Mouse (Mus musculus) hindbrain, postnatal 0 days (tissue): ENCODE results near the gene Pde4b. TPM values are rescaled to one million over a fixed set of nuclear protein-coding genes. Genes with fewer than 3 reads are reported as not detected.

ENCODE experiments used
- ATAC-seq: fragments of 200-750 bp; cut with Nextera tagmentation; 2 replicates; pipeline ENCODE4 v1.8.0; 2017; ENCODE audit warnings: mild to moderate bottlenecking, moderate TSS enrichment, moderate library complexity
- DNase-seq: peaks from one replicate; pipeline ENCODE4 v3.0.0-alpha.2; 2015; ENCODE audit warnings: low spot score
- H3K27ac ChIP-seq: fragments of 300-500 bp; sonication (generic); 2 replicates; pipeline ENCODE4 v1.5.1; 2014; ENCODE audit warnings: mild to moderate bottlenecking
- H3K27me3 ChIP-seq: fragments of 300-500 bp; sonication (generic); 2 replicates; pipeline ENCODE4 v1.6.1; 2014; ENCODE audit warnings: low read length, mixed read lengths; ENCODE audit not compliant: insufficient read depth
- H3K36me3 ChIP-seq: fragments of 300-500 bp; sonication (generic); 2 replicates; pipeline ENCODE4 v1.6.1; 2014; ENCODE audit warnings: low read length, mixed read lengths; ENCODE audit not compliant: insufficient read depth
- H3K4me1 ChIP-seq: fragments of 300-500 bp; sonication (generic); 2 replicates; pipeline ENCODE4 v1.6.1; 2014; ENCODE audit warnings: antibody characterized with exemption, low read length, mixed read lengths; ENCODE audit not compliant: insufficient read depth
- H3K4me2 ChIP-seq: fragments of 300-500 bp; sonication (generic); 2 replicates; pipeline ENCODE4 v1.6.1; 2014; ENCODE audit warnings: low read depth, mild to moderate bottlenecking, low read length, moderate library complexity, mixed read lengths
- H3K4me3 ChIP-seq: fragments of 300-500 bp; sonication (generic); 2 replicates; pipeline ENCODE4 v1.5.1; 2014; ENCODE audit warnings: low read length
- H3K9ac ChIP-seq: fragments of 300-500 bp; sonication (generic); replicated peaks from 2 replicates; pipeline ENCODE4 v1.6.1; 2014; ENCODE audit warnings: mild to moderate bottlenecking, low read length, moderate library complexity, mixed read lengths
- H3K9me3 ChIP-seq: fragments of 300-500 bp; sonication (generic); 2 replicates; pipeline ENCODE4 v1.6.1; 2016; ENCODE audit warnings: low read length, mixed read lengths
- CTCF ChIP-seq: IDR thresholded peaks from 2 replicates; pipeline ENCODE4 v1.5.1; 2016; ENCODE audit warnings: antibody characterized with exemption, control low read depth, low read depth
- WGBS: fragments of 180-500 bp; shearing (Covaris S2); extraction: QIAGEN DNeasy Blood & Tissue Kit; methylation state at CpG from one replicate; pipeline ENCODE4 v1.1.7; 2014; 5-methylcytosine and 5-hydroxymethylcytosine counted together
- polyA plus RNA-seq: library from polyadenylated mRNA; unstranded; fragments of >200 nt; fragmentation: Nextera tagmentation; extraction: Ambion mirVana; gene quantifications from 2 replicates; pipeline ENCODE4 v1.2.1, GENCODE M21; 2015
- total RNA-seq: library from RNA; depleted of rRNA; stranded (reverse); fragments of >200 nt; gene quantifications from 2 replicates; pipeline ENCODE4 v1.2.3, GENCODE M21; 2014

Gene Pde4b
- total and polyA plus RNA-seq, 2 experiments from 2014 or later: 46.8 to 62.5 TPM

DNA sequence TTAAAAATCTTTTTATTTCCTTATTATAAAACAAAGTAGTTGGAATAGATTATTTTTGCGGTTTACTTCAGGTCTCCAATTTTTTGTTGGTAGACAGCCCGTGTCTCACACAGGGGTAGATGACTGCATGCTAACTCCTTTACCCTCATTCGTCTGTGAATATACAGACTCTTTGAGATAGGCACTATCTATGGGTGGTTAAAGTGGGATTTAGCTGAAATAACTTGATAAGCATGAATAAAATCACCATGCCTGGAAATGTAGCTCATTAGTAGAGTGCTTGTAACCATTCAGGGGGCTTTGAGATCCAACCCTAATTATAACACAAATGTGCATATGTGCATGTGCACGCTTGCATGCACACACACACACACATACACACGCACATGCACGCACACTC lies 488.8 kb downstream of the Pde4b start:
- no peak overlapping the region for H3K27ac ChIP-seq
- no peak overlapping the region for H3K4me2 ChIP-seq
- H3K4me3 ChIP-seq: no peak overlapping the region
- DNase-seq: no peak
- H3K9ac ChIP-seq: no peak overlapping the region
- no peak for ATAC-seq
- H3K4me1 ChIP-seq: no peaks in the 10 kb centered on the region
- H3K9me3 ChIP-seq: no peaks in the 10 kb centered on the region
- 86% methylated on average over 6 of the region's 6 CpGs for WGBS
- TF ChIP-seq CTCF: no peak
- no peaks in the 10 kb centered on the region for H3K36me3 ChIP-seq
- H3K27me3 ChIP-seq: no peaks in the 10 kb centered on the region

GRCm38 (mm10) chr4:102577636-102578035 lies 490.3 kb downstream of the Pde4b start:
- Histone ChIP-seq H3K9me3 (no peaks in the 10 kb centered on the region), H3K36me3 (no peaks in the 10 kb centered on the region), H3K4me1 (no peaks in the 10 kb centered on the region), H3K27ac (no peak overlapping the region), H3K4me3 (no peak overlapping the region), H3K27me3 (no peaks in the 10 kb centered on the region), H3K4me2 (no peak overlapping the region), H3K9ac (no peak overlapping the region)
- no peak for DNase-seq
- TF ChIP-seq CTCF: no peak
- no peak for ATAC-seq
- WGBS: 79% methylated on average over 14 of the region's 14 CpGs

- no peak overlapping the region for H3K4me3 ChIP-seq
- WGBS: 83% methylated on average over 4 of the region's 4 CpGs
- no peak for ATAC-seq
- no peaks in the 10 kb centered on the region for H3K9me3 ChIP-seq
- no peak for TF ChIP-seq CTCF
- H3K4me2 ChIP-seq: no peak overlapping the region
- H3K9ac ChIP-seq: no peak overlapping the region
- no peaks in the 10 kb centered on the region for H3K36me3 ChIP-seq
- no peaks in the 10 kb centered on the region for H3K4me1 ChIP-seq
- no peaks in the 10 kb centered on the region for H3K27me3 ChIP-seq
- no peak for DNase-seq
- no peak overlapping the region for H3K27ac ChIP-seq
Measured at GRCm38 (mm10) chr4:102579051-102579450, 491.7 kb downstream of the Pde4b start.

- H3K4me1 ChIP-seq: no peaks in the 10 kb centered on the region
- 78% methylated on average over 2 of the region's 2 CpGs for WGBS
- no peaks in the 10 kb centered on the region for H3K9me3 ChIP-seq
- ATAC-seq (no peak), DNase-seq (no peak)
- no peak overlapping the region for H3K4me2 ChIP-seq
- H3K9ac ChIP-seq: no peak overlapping the region
- TF ChIP-seq CTCF: no peak
- no peaks in the 10 kb centered on the region for H3K36me3 ChIP-seq
- H3K27ac ChIP-seq: no peak overlapping the region
- no peak overlapping the region for H3K4me3 ChIP-seq
- H3K27me3 ChIP-seq: no peaks in the 10 kb centered on the region
Measured at GRCm38 (mm10) chr4:102579746-102580145, 492.4 kb downstream of the Pde4b start.

GRCm38 (mm10) chr4:102582165-102582749 lies 494.9 kb downstream of the Pde4b start:
- Histone ChIP-seq H3K4me3 (no peak overlapping the region), H3K27ac (no peak overlapping the region), H3K4me2 (no peak overlapping the region), H3K9me3 (no peaks in the 10 kb centered on the region), H3K27me3 (no peaks in the 10 kb centered on the region), H3K36me3 (no peaks in the 10 kb centered on the region), H3K9ac (no peak overlapping the region), H3K4me1 (no peaks in the 10 kb centered on the region)
- ATAC-seq (no peak), DNase-seq (no peak)
- TF ChIP-seq CTCF: no peak
- WGBS: 89% methylated on average over 8 of the region's 8 CpGs

DNA sequence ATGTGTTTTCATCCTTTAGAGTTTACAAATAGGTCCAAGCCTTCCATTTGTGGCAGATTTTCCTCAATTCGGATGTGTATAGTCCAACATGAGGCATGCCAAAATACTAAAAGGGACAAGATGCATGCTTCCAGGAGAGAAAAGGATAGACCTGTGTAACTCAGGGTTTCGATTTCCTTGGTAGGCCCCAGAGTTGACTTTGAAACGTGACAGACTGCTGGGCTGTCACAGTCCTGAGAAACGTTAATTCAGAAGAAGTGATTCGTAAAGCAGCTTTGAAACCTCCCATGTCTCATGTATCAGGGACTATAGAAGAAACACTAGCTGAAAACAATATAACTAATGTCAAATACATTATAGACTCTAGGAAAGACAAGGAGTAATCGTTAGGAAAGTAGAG lies 495.6 kb downstream of the Pde4b start:
- H3K4me1 ChIP-seq: no peaks in the 10 kb centered on the region
- no peak overlapping the region for H3K9ac ChIP-seq
- TF ChIP-seq CTCF: no peak
- no peak overlapping the region for H3K4me3 ChIP-seq
- no peak overlapping the region for H3K4me2 ChIP-seq
- no peaks in the 10 kb centered on the region for H3K27me3 ChIP-seq
- no peaks in the 10 kb centered on the region for H3K9me3 ChIP-seq
- DNase-seq (no peak), ATAC-seq (no peak)
- no peaks in the 10 kb centered on the region for H3K36me3 ChIP-seq
- WGBS: 80% methylated on average over 6 of the region's 6 CpGs
- no peak overlapping the region for H3K27ac ChIP-seq

- ATAC-seq (no peak), DNase-seq (no peak)
- Histone ChIP-seq H3K4me2 (no peak overlapping the region), H3K27ac (no peak overlapping the region), H3K4me3 (no peak overlapping the region), H3K36me3 (no peaks in the 10 kb centered on the region), H3K9me3 (no peaks in the 10 kb centered on the region), H3K9ac (no peak overlapping the region), H3K4me1 (peaks cover under 1% of the 10 kb centered on the region; the same call in 1 of the 2 replicates), H3K27me3 (no peaks in the 10 kb centered on the region)
- no peak for TF ChIP-seq CTCF
- 70% methylated on average over 3 of the region's 3 CpGs for WGBS
Measured at GRCm38 (mm10) chr4:102583469-102583868, 496.1 kb downstream of the Pde4b start.
